In the genomic region with DNA sequence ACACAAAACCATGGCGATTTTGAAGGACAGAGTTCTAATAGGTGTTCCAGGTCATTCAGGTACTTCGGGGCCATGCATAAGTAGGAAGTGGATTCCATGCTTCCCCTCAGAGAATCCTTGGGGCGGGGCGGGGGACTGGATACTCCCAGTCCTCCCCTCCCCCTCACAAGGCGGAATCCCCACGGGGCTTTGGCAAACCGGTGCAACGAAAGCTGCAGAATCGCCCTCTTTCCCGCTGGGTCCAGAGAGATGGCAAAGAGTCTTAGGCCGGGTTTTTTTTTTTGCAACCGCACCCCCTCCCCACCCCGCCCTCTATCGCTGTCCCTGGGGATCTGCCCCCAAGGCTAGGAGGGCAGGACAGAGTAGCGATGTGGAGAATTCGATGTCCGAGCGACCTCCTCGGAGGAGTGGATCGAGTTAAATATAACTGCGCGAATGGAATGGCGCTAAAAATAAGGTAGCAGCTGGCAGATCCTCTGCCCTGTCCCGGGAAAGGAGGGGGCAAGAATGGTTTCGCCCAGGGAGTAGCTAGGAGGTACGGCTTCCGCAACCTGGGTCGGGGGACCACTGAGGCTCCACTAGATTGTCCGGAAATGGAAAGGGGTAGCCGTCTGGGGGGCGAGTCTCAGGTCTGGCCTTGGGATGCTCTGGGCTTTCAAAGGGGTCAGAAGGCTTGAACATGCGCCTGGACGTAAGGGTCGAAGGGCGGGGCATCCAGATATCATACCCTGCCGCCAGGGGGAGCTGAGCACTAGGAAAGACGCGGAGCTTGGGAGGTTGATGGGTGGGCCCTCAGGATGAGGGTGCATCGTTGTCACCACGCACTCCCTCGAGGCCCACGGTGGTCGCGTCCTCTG, we compare ENCODE assay signal across 8 mouse cellular contexts. TPM values are rescaled to one million over a fixed set of nuclear protein-coding genes. Genes with fewer than 3 reads are reported as not detected.
DNase-seq lines count a peak whose midpoint lies in the region; ATAC-seq lines count a peak whose summit lies in the region.

No protein-coding gene starts in this region.

- 3% methylated on average over 44 of the region's 44 CpGs for WGBS in hindbrain, embryonic 12.5 days
- 2% methylated on average over 44 of the region's 44 CpGs for WGBS in midbrain, embryonic 15.5 days

- peak overlapping the region; percentile 81 for H3K4me3 ChIP-seq in megakaryocyte, embryonic 14.5 days (replicated peaks)
- no peak overlapping the region for H3K4me3 ChIP-seq in hindbrain, embryonic 12.5 days
- no peak overlapping the region for H3K4me3 ChIP-seq in midbrain, embryonic 15.5 days

- no peak overlapping the region for H3K27ac ChIP-seq in hindbrain, embryonic 12.5 days
- no peak overlapping the region for H3K27ac ChIP-seq in midbrain, embryonic 15.5 days

- no peak overlapping the region for H3K9ac ChIP-seq in hindbrain, embryonic 12.5 days
- no peak overlapping the region for H3K9ac ChIP-seq in midbrain, embryonic 15.5 days

- no peak for ATAC-seq in megakaryocyte, adult 5-6 weeks (ENCODE audit: poor library complexity, severe bottlenecking)
- ATAC-seq in hindbrain, embryonic 12.5 days (ENCODE audit: low FRiP score), result no peak
- 0 out of 2 replicates have a peak, but pooled peaks have one; percentile 28 for ATAC-seq in midbrain, embryonic 15.5 days (replicated peaks)

- peak overlapping the region; percentile 38; the same call in 1 of the 2 replicates for H3K4me2 ChIP-seq in hindbrain, embryonic 12.5 days (replicated peaks)
- no peak overlapping the region for H3K4me2 ChIP-seq in midbrain, embryonic 15.5 days

- H3K4me1 ChIP-seq in megakaryocyte, embryonic 14.5 days, result peaks cover 29% of the 10 kb centered on the region
- peaks cover 6% of the 10 kb centered on the region for H3K4me1 ChIP-seq in hindbrain, embryonic 12.5 days
- H3K4me1 ChIP-seq in midbrain, embryonic 15.5 days, result peaks cover 9% of the 10 kb centered on the region

- H3K9me3 ChIP-seq in megakaryocyte, embryonic 14.5 days, result peaks cover 25% of the 10 kb centered on the region; the same call in 1 of the 2 replicates
- H3K9me3 ChIP-seq in hindbrain, embryonic 12.5 days (replicated peaks), result no peaks in the 10 kb centered on the region
- H3K9me3 ChIP-seq in midbrain, embryonic 15.5 days, result no peaks in the 10 kb centered on the region

- DNase-seq in cerebellum, adult 11 months, result peak; percentile 10
- DNase-seq in cerebellum, adult 8-10 months, result no peak
- no peak for DNase-seq in thymus, postnatal 25 days
- DNase-seq in left cerebral cortex, adult 18-20 months (ENCODE audit: low spot score in 2 of 2), result no peak

- H3K36me3 ChIP-seq in megakaryocyte, embryonic 14.5 days (replicated peaks; ENCODE audit: low read length), result no peaks in the 10 kb centered on the region
- no peaks in the 10 kb centered on the region for H3K36me3 ChIP-seq in hindbrain, embryonic 12.5 days
- H3K36me3 ChIP-seq in midbrain, embryonic 15.5 days (replicated peaks), result no peaks in the 10 kb centered on the region

- H3K27me3 ChIP-seq in megakaryocyte, embryonic 14.5 days (replicated peaks), result peaks cover 81% of the 10 kb centered on the region
- peaks cover 90% of the 10 kb centered on the region for H3K27me3 ChIP-seq in hindbrain, embryonic 12.5 days
- peaks cover 93% of the 10 kb centered on the region for H3K27me3 ChIP-seq in midbrain, embryonic 15.5 days (replicated peaks)

RNA-seq across cellular contexts. Expression of a gene that starts 5.8 kb away (rescaled TPM):
- polyA plus RNA-seq in megakaryocyte, embryonic 14.5 days (2012; ENCODE audit: insufficient read depth, low replicate concordance), result not detected in 2 replicates
- total RNA-seq in megakaryocyte, adult 5-6 weeks (2015), result not detected in 2 replicates
- total RNA-seq in megakaryocyte, adult 5-6 weeks (2017), result not detected in 2 replicates
- polyA plus RNA-seq in hindbrain, embryonic 12.5 days (2016; fragmentation: Nextera tagmentation; extraction: Ambion mirVana), result 4.4 and 5.1 TPM in 2 replicates
- 0.14 TPM in 1 of 2 replicates, not detected in the other for polyA plus RNA-seq in midbrain, embryonic 15.5 days (2015; fragmentation: Nextera tagmentation; extraction: Ambion mirVana)
- total RNA-seq in left cerebral cortex, adult 18-20 months (2021), result not detected
